Mouse (Mus musculus) CH12.LX (cell line): ENCODE data around the gene Ces1f.

ENCODE experiments used
- CTCF ChIP-seq, 2 experiments: IDR thresholded peaks in 1 of 2; conservative IDR thresholded peaks in 1 of 2; 2 replicates each; pipeline ENCODE4 v1.5.1; 2011 to 2012; ENCODE audit warnings: low read depth in 2 of 2, low read length in 2 of 2, improper control_type of control experiment in 1 of 2, inconsistent platforms in 1 of 2, mild to moderate bottlenecking in 1 of 2, moderate library complexity in 1 of 2
- POLR2A ChIP-seq: IDR thresholded peaks from 2 replicates; pipeline ENCODE4 v1.6.1; 2011; ENCODE audit warnings: low read depth, mild to moderate bottlenecking, improper control_type of control experiment, low read length
- ZNF384 ChIP-seq: IDR thresholded peaks from 2 replicates; pipeline ENCODE4 v1.6.1; 2012; ENCODE audit warnings: low read depth, low read length, improper control_type of control experiment, inconsistent platforms

- no peak for TF ChIP-seq CTCF (conservative IDR thresholded peaks at IDR 0.05 in 1 of 2, IDR thresholded peaks at IDR 0.05 in 1 of 2; ENCODE audit: low read depth in 2 of 2, low read length in 2 of 2)
- TF ChIP-seq ZNF384: no peak
- no peak for TF ChIP-seq POLR2A
Measured at GRCm38 (mm10) chr8:93217375-93217774, 62.2 kb downstream of the Ces1f start.
